Mouse (Mus musculus) layer of hippocampus, adult 8-10 months (tissue): ENCODE measurements around the gene Pram1. TPM values are rescaled to one million over a fixed set of nuclear protein-coding genes. Genes with fewer than 3 reads are reported as not detected.
A peak's percentile ranks its signal among the peaks of the same experiment; 100 is the strongest.

Source experiments
- DNase-seq, 2 experiments: peaks; one replicate each; pipeline ENCODE4 v3.0.0; 2022; ENCODE audit warnings: low spot score in 2 of 2
- total RNA-seq, 4 experiments: library from RNA; stranded (reverse); gene quantifications; 2 replicates each; pipeline ENCODE4 v1.2.4; 2022

The Pram1 gene
- total RNA-seq, 4 experiments from 2014 or later = 0.36 to 1.3 (median 0.96) TPM

DNA sequence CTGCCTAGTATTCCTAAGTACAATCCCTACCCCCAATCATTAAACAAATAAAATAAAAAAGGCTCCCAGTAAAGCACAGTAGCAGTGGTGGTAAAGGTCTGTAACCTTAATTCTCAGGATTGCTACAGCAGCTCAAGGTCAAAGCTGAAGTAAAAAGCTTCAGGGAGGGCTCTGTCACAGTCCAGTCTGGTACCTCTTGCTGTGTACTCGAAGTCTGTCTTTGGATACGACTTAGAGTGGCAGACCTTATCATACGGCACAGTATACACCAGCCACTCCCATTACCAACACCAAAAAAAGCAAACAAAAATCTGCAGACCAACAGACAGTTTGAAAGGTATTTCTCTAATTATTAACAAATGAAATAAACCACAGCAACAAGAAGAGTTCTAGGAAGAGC lies 29.0 kb downstream of the Pram1 start:
- no peak for DNase-seq

DNA sequence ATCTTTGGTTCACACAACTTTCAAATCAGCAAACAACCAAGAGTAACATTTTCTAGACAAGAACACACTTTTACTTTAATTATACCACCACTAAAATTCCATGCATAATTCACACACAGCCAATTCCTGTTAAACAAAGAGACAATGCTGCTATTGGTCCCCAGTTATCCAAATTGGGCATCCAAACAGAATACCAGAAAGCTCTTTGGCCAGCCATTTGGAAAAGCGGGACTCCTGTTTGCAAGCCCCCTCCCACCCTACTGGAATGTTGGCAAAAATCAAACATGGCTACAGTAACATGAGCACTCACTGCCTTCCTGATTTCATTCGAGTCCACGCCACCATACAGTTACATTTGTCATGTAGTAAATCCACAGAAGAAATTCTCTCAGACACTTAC lies 31.8 kb downstream of the Pram1 start:
- DNase-seq = no peak

DNA sequence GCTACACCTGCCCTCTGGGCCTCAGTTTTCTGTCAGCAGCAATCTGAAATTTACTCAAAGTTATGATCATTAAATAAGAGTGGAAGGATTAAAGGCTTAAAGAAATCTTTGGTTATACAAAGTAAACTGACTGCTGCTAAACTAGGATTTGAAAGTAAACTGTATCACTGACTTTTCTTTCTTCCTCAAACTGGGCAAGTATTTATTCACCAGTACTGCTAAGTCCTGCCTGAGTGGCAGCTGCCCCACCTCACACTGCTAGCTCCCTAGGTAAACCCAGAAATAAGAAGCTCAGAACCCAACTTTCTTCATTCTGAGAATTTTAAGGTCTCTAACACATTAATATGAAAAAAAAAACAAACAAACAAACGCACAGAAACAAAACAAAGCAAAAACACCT lies 36.0 kb downstream of the Pram1 start:
- no peak for DNase-seq

DNA sequence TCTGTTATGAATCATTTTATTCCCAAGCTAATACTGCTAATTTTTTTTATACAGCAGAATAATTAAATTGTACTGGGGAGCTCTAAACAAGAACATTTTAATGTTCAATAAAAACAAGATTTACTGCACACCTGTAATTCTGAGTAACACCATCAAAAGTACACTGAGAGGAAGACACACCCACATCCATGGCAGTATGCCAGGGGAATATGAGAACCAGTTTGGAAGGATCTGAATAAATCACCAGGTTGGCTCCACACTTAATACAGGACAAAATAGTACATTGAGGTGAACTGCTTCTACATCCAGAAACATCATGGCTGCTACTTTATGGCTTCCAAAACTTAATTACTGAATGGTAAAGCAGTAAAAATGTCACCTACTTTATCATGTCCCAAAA lies 37.6 kb downstream of the Pram1 start:
- DNase-seq = no peak

DNA sequence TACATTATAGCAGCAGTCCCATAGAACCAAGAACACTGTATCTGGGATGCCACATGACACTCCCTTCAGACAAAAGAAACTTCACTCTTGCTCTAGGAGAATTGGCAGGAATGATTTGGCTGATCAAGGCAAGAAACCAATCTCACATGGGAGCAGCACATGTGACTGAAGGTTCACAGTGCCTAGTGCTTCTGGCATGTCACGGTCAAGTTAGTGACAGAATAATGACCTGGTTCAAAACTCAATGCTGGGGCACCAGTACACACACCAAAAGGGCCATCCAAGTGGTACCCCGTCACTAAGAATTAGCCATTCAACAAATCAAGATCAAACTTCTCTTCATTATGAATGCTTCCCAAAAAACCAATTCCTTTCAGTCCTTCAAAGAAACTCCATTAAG lies 38.2 kb downstream of the Pram1 start:
- no peak for DNase-seq

DNA sequence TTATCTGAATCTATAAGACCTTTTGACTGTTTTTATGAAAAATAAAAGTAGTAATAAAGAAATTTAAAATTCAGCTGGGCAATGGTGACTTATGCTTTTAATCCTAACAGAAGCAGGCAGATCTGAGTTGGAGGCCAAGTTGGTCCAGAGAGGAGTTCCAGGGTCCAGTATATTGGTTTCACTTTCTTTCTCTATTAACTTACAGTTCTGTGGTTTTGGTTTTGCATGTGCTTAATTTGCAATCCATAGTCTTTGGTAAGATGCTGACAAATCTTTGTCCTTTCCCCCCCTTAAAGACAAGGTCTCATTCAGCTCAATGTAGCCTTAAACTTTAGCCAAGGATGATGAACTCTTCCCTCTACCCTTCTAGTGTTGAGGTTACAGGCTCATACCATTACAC lies 40.9 kb downstream of the Pram1 start:
- no peak for DNase-seq

- no peak for DNase-seq
These were observed 43.9 kb downstream of the Pram1 start for GRCm38 (mm10) chr17:33681767-33682166.

- peak; percentile 60 to 75 for DNase-seq
These were observed 46.9 kb downstream of the Pram1 start for GRCm38 (mm10) chr17:33684671-33685231.

GRCm38 (mm10) chr17:33685249-33685653 lies 47.4 kb downstream of the Pram1 start:
- peak; percentile 95 to 97 for DNase-seq

- no peak for DNase-seq
These were observed 48.9 kb downstream of the Pram1 start, which contains the start of gene Hnrnpm for GRCm38 (mm10) chr17:33686760-33687159. Gene Hnrnpm (minus strand): TSS chr17:33686860.

Other genes with a start within 250 kb of the Pram1 start
- 10 to 100 TPM; 10.5 to 14.6 (median 12.3) TPM for gene Zfp101, start 243.4 kb upstream of the Pram1 start, total RNA-seq
- gene Actl9, start 205.2 kb upstream of the Pram1 start, total RNA-seq = not detected
- gene Adamts10, start 113.9 kb upstream of the Pram1 start, total RNA-seq = 10 to 100 TPM; 25.9 to 42.7 (median 30.9) TPM
- 10 to 100 TPM in 2 of 4 experiments, 1 to 10 TPM in 2; 1.3 to 11.8 (median 6.8) TPM for gene Myo1f, start 82.3 kb upstream of the Pram1 start, total RNA-seq
- 10 to 100 TPM; 51.2 to 62.6 (median 52.6) TPM for gene Zfp414, start 9.0 kb upstream of the Pram1 start, total RNA-seq
- gene Hnrnpm, start 48.8 kb downstream of the Pram1 start, total RNA-seq = 100 to 1,000 TPM; 131 to 157 (median 141) TPM
- 10 to 100 TPM; 73.7 to 87.2 (median 80.7) TPM for gene March2, start 80.6 kb downstream of the Pram1 start, total RNA-seq
- gene Rab11b, start 122.5 kb downstream of the Pram1 start, total RNA-seq = 100 to 1,000 TPM; 272 to 320 (median 292) TPM
- gene Angptl4, start 143.8 kb downstream of the Pram1 start, total RNA-seq = 1 to 10 TPM; 1.7 to 3.0 (median 2.2) TPM
- gene Kank3, start 172.5 kb downstream of the Pram1 start, total RNA-seq = 10 to 100 TPM; 26.9 to 41.2 (median 31.4) TPM
- gene Rps28, start 186.5 kb downstream of the Pram1 start, total RNA-seq = 100 to 1,000 TPM; 686 to 890 (median 782) TPM
- gene Ndufa7, start 186.5 kb downstream of the Pram1 start, total RNA-seq = 100 to 1,000 TPM; 196 to 215 (median 203) TPM
- gene Cd320, start 205.0 kb downstream of the Pram1 start, total RNA-seq = 10 to 100 TPM; 22.8 to 26.0 (median 25.1) TPM
- gene Gm7029, start 235.8 kb downstream of the Pram1 start, total RNA-seq = not detected